Mouse (Mus musculus) heart, postnatal 36 days (tissue): ENCODE results near the gene Zbtb39. TPM values are rescaled to one million over a fixed set of nuclear protein-coding genes. Genes with fewer than 3 reads are reported as not detected.
"Not testable (repeated sequence)": the region's sequence is repeated elsewhere in the genome, so short reads cannot be mapped to it uniquely, and the experiment has no call there.

ENCODE experiments used
- DNase-seq, 2 experiments: peaks; one replicate each; pipeline ENCODE4 v3.0.0; 2021 to 2022
- intact Hi-C: fragments of 180-260 bp; cut with DNase I; formaldehyde crosslinking; loops from one replicate; pipeline ENCODE4 v1.15.1; 2025
- total RNA-seq, 2 experiments: library from RNA; stranded (reverse); gene quantifications; 2 replicates each; pipeline ENCODE4 v1.2.3; 2021

The Zbtb39 gene
- total RNA-seq, 2 experiments from 2014 or later: 6.8 to 7.8 TPM

DNA sequence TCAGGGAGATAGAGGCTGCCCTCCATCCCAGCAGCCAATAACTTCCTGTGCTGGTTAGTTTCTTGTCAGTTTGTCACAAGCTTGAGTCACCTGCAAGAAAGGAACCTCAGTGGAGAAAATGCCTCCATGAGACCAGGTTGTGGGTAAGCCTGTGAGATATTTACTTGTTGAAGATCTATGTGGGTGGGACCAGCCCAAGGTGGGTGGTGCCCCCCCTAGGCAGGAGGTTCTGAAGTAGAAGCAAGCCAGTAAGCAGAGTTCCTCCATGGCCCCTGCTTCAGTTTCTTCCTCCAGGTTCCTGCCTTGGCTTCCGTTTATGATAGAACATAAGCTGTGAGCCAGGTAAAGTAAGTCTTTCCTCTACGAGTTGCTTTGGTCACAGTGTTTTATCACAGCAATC is 3.1 kb upstream of the Zbtb39 start:
- no peak for DNase-seq
- intact Hi-C loops: loop anchor here (5.0 kb wide), 2 partner anchors 164 to 271 kb away; partner anchors contain the start of gene Hsd17b6

DNA sequence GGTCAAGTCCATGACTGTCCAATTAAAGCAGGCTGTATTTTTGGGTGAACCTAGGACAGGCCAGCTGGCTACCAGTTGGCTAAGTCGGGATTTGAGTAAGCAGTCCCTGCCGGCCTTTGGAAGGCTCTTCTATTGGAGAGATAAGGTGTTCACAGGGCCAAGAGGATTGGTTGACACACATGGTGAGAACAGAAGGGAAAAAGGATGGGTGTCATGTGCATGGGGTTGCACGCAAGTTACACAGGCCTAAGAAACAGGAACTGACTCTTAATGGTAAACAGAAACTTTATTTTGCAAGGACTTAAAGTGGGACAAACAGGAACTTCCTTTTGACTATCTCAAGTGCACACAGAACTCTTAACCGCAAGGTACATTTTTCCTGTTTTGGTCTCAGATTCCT is 2.4 kb upstream of the Zbtb39 start:
- DNase-seq: no peak
- intact Hi-C loops: loop anchor here (5.0 kb wide), 2 partner anchors 165 to 270 kb away; partner anchors contain the start of gene Hsd17b6

DNA sequence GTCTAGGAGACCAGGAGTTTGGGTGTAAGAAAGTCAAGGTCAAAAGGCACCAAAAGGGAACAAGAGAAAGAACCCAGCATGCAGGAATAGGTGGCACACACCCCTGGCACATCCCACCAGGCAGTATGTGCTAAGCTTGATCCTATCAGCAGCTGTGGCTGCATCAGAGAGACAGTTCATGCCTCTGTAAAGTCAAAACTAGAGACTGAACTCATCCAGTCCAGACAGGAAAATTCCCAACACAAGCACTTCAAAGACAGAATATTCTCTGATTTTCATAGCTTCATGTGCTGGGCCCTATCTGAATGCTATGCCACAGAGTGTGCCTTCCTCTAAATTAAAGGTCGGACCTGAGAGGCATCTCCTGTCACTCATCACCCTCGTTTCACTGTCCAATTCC is 1.8 kb upstream of the Zbtb39 start:
- no peak for DNase-seq
- intact Hi-C loops: loop anchor here (5.0 kb wide), 2 partner anchors 165 to 270 kb away; partner anchors contain the start of gene Hsd17b6

DNA sequence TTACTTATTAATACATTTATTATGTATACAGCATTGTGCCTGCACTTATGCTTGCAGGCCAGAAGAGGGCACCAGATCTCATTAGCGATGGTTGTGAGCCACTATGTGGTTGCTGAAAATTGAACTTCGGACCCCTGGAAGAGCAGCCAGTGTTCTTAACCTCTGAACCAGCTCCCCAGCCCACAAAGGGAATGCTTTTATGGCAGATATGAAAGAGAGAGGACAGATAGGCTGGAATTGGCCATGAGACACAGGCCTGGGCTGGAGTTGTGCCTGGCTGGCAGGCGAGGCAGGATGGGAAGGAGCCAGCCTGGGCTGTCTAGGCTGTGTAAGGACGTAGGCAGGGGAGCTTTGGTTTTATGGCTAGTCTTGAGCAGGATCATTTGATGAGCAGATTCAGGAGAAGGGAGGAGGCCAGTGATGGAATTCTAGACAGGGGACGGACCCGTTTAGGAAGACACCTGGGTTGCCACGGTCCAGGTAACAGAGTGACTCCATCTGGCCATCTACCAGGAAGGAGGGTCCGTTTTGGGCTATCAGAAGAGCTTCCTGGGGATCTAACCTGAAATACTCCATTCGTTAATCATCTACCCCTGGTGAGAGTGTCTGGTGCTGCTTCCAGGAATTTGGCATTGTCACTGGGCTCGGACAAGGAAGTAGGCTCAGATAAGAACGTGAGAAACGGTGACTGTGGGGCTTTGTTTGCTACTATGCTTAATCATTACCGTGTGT is 1.0 kb upstream of the Zbtb39 start:
- intact Hi-C loops: loop anchor here (1.0 to 5.0 kb wide), 4 partner anchors 96 to 269 kb away; partner anchors contain the start of genes Hsd17b6 and Stat6
- peak; percentile 56 to 57 for DNase-seq

DNA sequence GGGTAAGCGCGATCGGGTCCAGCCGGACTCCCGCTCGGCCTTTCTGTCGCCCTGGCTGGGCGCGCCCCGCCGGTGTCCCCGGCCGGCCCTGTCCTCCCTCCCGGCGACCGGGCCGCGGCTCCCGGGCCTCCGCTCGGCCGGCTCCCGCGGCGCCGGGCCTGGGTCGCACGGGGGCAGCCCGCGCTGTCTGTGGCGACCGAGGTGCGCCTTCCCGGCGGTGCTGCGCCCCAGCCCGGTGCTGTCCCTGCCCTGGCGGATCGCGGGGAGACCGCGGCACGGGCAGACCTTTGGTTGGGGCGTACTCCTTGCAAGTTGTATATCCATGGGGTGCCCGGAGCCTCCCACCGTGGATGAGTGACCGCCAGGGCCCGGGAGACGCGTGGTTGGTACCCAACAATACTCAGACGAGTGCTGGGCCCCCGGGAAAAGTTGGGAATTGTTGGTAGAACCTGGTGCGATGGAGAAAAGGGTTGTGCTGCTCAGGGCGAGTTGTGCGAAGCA is 373 bp downstream of the Zbtb39 start:
- no peak for DNase-seq
- intact Hi-C loops: loop anchor here (2.0 to 5.0 kb wide), 3 partner anchors 97 to 268 kb away; partner anchors contain the start of genes Hsd17b6 and Stat6

DNA sequence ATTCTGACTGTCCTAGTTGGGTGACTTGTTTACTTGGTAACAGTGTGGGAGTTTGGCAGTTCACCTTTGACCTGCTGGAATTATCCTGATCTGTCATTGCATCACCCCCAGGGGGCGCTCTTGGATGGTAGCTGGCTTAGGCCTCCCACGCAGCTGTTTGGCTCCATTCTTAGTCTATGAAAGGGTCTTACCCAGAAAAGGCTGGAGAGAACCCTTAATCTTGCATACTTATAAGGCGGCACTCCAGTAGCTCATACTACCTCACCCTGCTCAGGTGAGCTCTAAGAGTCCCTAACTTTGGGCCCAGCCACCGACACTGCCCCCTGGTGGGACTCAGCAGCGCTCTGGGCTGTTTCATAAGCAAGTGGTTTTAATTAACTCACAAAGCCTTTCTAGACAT is 5.3 kb downstream of the Zbtb39 start:
- DNase-seq: peak; percentile 42 to 57
- intact Hi-C loops: no loop called here

DNA sequence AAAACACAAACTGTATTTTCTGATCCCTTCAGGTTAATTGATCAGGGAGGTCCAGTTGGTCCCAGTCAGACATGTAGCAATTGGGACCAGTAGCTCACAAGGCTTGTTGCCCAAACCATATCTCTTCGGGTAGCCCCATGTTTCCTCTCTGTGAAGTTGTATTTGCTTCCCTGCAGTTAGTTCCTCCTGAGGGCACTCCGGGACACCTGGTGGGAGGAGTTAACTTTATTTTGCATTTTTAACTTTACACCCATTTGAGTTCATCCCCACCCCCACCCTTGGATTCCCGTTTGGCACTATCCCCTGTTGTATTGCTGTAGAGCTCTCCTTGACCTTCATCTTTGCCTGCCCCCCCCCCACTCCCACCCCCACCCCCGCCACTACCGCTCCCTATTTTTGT is 6.5 kb downstream of the Zbtb39 start:
- intact Hi-C loops: no loop called here

DNA sequence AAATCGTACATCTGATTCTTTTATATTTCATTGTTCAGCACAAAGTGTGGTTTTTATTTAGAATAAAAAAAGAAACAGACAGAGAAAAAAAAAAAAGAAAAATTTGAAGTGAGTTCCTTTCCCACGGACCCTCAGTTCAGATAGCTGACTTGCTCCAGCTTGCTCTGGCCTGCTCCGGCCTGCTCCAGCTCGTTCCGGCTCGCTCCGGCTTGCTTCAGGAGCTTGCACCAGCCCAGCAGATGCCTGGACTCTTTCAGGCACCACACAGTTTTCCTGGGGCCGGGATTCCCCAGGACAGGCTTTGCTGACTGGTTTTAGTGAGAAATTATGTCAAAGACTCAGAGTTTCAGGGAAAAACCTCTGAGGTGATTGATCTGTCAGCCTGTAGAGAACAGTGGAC is 7.9 kb downstream of the Zbtb39 start:
- intact Hi-C loops: no loop called here
- no peak for DNase-seq

More for the DNA sequence above, 6.5 kb downstream of the Zbtb39 start:
- no peak for DNase-seq

DNA sequence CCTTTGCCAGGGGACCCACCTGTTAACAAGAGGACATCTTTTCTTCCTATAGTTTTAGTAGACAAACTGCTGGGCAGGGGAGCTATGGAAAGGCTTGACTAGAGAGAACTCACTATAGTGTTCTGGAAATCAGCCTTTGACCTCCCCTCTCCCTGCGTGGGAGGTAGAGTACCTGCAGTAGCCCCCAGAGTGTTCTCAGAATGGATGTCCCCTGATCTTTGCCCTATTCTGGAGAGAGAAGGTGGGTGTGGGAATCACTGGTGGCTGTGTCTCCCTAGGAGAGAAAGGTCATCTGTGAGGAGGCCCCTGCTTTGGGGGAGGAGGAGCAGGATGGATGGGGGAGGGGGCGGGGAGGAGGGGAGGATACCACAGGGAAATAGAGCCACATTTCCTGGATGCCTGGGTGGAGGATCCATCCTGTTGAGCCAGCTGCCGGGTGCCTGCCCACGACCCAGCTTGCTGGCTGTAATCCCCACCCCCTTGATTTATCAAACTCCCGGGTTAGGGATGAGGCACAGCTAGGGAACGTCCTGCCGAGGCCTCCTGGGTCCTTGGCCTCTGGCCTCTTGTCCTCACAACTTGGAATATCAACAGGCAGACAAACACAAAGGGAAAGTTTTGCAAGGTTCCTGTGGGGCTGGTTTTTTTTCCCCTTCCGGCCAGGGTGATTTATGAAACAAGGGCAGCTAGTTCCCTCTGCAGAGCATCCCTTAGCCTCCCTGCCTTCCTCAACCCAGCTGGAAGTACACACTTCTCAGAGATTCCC is 9.7 kb downstream of the Zbtb39 start:
- DNase-seq: peak; percentile 39 to 42
- intact Hi-C loops: no loop called here

DNA sequence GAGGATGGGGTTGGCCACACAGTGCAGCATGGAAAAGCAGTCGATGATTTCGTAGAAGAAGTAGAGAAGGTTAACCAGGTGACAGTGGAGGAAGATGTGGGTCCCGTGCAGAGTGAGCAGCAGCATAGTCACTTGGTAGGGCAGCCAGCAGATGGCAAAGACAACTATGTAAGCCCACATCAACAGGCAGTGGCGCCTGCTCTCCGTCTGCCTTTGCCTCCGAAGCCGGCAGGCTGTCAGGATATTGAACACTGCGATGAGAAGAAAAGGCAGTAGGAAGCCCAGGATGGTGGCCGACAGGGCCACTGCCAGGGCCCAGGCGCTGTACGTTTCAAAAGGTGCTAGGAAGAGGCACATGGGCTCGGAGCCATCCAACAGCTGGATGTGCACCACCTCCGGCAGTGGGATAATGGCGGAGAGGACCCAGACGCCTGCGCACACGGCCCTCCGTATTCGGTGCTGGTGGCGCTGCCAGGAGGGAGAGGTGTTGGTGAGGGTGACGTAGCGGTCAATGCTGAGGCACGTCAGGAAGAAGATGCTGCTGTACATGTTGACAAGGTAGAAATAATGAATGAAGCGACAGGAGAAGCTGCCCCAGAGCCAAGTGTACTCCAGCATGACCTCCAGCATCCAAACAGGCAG is 10.9 kb downstream of the Zbtb39 start:
- peak in 1 of 2 experiments; percentile 33 for DNase-seq
- intact Hi-C loops: loop anchor here (5.0 kb wide), 1 partner anchor 108 kb away; the partner anchor contains the start of gene Stat6

DNA sequence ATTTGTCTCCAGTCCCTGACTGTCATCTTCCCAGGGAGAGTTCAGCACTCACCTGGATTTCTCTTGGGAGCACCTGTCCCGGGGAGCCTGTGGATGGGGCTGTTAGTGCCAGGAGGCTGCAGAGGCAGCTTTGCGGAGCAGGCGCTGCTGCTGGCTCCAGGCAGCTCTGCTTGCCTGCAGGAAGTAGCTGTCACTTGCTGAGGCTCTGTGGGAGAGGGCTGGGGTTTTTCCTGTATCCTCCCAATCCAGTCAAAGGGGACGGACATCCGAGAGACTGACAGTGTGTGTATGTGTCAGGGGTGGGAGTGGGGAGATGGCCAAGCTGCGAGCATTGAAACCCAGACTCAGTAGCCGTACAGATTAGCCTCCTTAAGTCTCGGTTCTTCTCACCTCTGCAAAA is 12.2 kb downstream of the Zbtb39 start, which contains the start of gene Gpr182:
Gpr182 (minus strand) TSS at position 185 of the 400 bp plus-strand sequence.
- intact Hi-C loops: loop anchor here (5.0 kb wide), 1 partner anchor 109 kb away; the partner anchor contains the start of gene Stat6
- DNase-seq: peak; percentile 38 to 43

DNA sequence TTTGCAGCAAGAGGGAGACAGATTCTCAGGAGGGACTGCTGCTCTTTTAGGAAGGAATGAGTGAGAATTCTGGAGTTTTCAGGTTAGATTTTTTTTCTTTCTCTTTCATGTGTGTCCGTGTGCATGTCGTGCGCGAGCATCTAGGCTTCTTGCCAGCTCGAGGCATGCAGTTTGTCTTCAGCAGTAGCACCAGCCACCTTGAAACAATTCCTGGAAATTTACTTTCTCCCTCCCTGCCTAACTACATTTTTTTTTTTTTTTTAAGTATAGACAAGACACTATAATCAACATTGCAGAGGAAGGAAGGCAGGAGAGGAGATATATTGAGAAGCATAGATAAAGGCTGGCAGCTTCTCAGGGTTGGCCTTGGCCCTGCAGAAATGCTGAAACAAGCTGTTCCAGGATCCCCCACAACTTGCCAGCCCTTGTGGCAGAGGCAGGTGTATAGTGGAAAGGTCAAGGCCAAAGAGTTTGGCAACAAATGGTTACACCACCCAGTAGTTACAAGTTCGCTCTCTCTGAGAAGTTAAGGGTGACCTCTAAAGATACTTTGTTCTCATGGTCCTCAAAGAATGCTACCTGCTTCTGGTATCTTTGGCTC is 15.3 kb downstream of the Zbtb39 start:
- DNase-seq: no peak

DNA sequence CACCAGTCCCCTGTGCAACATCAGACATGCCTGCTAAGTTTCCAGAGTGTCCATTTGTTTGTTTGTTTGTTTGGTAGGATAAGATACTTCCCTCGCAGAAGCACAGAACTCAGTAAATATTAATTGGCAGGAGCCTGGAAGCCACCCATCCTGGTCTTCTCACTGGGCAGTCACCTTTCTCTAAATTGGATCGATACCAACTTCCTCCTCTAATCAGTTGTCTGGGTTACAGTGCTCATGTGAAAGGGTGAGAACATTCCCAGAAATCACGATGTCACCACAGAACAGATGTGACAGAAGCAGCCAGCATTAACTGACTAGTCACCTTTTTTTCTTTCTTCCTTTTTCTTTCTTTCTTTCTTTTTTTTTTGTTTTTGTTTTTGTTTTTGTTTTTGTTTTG is 15.9 kb downstream of the Zbtb39 start:
- intact Hi-C loops: no loop called here
- DNase-seq: no peak

More for the DNA sequence above, 15.3 kb downstream of the Zbtb39 start:
- intact Hi-C loops: loop anchor here (5.0 kb wide), 1 partner anchor 112 kb away; the partner anchor contains the start of gene Stat6

DNA sequence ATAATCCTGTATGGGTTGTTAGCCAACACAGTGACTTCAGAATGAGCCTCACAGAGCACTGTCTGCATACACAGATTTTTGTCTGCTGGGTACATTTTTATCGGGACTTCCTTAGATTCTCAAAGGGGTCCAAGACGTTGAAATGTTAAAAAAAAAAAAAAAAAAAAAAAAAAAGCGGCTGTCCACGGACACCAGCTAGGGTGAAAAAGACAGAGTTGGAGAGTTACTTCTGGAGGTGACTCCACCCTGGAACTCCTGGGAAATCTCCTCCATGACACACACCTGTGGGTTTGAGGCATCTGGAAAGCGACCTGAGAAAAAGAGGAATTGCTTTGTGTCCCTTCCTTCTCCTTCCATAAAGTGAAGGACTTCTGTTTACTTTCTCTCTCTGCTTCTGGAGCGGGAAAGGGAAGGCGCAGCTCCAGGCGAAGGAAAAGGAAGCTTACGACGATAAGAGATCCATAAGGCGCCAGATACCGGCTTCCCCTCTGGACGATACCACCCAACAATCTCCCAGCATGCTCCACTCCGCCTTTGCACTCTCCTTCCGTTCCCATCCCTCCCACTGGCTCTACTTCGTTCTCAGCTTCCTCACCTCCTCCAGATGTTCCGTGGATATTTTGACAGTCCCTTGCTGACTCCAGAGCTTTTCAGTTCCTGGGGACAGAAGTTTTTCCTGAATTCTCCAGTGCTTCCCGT is 16.6 kb downstream of the Zbtb39 start:
- intact Hi-C loops: no loop called here
- DNase-seq: peak; percentile 43 to 52

DNA sequence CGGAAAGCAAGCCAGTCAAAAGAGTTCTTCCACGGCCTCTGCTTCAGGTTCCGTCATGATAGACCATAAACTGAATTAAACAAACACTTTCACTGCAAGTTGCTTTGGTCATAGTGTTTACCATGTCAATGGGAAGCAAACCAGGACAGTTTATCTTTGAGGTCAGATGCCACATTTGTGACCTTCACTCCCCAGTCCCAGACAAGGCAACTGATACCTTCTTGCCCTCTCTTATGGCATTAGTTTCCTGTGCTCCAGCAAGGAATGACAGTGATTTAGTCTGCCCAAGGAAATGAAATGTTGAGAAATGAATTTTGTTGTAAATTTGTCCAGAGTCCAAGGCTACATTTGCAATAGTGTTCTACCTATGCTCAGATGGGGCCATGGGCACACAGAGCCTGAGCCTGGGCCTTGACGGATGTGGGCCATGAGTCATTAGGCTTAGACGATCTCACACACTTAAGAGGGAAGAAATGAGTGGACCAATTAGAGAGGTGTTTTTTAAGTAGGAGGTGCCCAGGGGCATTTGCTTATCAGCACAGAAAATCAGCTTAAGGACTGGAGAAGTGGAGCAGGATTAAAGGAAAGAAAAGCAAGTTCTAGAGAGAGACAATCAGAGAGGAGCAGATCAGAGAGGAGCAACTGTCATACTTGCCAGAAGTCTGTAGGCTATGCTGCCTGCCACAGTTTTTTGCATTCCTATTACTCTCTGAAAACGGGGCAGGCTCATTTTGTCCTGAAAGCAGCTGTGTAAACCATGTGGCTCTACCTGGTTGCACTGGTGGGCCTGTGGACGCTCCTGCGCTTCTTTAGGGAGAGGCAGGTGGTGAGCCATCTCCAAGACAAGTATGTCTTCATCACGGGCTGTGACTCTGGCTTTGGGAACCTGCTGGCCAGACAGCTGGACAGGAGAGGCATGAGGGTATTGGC is 20.1 kb downstream of the Zbtb39 start, which contains the start of the genes Rdh1 and Rdh16f1:
Rdh1 (plus strand) TSS at position 541 of the 930 bp plus-strand sequence.
Rdh16f1 (plus strand) TSS at position 607 of the 930 bp plus-strand sequence.
- no peak for DNase-seq
- intact Hi-C loops: no loop called here

DNA sequence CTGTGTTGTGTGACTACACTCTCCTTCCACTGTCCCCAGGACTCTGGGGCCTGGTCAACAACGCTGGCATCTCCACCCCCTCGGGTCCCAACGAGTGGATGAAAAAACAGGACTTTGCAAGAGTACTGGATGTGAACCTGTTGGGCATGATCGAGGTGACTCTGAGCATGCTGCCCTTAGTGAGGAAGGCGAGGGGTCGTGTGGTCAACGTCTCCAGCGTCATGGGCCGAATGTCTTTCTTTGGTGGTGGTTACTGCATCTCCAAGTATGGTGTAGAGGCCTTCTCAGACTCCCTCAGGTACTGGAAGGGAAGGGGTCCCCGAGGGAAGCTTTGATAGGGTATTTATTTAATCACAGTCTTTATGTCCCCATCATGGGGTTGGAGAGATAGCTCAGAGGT is 23.6 kb downstream of the Zbtb39 start:
- DNase-seq, intact Hi-C loops: not testable (repeated sequence)

DNA sequence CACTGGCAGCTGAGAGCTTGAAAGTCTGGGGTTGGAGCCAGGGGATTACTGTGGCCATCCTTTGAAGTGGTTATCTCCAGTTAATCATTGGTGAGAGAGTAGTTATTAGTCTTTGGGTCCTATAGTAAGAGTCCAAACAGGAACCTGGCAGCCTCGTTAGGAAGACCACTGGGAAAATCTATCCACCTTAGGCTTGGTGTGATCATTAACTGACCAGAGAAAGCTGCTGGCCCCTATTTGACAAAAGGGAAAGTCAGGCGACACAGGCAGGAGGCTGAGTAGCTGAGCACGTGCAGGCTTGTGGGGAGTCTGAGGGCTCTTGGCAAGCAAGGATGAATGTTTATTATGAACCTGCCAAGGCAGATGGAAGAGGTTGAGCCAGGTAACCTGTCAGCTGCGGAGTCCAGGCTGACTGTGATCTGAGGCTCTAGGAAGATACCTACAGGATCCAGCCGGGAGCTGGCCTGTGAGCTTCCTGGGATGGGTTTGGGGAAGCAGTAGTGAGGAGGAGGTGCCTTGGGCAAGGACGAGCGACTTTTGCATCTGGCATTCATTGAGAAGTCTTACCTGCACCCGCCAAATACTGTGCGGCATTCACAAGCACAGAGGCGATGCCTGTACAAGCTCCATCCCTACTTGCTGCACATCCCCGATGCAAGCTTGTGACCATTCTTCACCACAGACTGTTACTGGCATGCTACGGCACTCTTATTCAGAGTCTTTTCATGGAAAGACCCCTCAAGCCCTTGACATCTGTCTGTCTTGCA is 24.8 kb downstream of the Zbtb39 start:
- intact Hi-C loops: no loop called here
- no peak for DNase-seq
